Mouse (Mus musculus) retina, postnatal 7 days (tissue): Measurements from ENCODE around the gene Klf11.

Experiments
- DNase-seq: peaks from one replicate; pipeline ENCODE4 v3.0.0-alpha.2; 2012; ENCODE audit warnings: low read depth, low spot score

Klf11 gene

DNA sequence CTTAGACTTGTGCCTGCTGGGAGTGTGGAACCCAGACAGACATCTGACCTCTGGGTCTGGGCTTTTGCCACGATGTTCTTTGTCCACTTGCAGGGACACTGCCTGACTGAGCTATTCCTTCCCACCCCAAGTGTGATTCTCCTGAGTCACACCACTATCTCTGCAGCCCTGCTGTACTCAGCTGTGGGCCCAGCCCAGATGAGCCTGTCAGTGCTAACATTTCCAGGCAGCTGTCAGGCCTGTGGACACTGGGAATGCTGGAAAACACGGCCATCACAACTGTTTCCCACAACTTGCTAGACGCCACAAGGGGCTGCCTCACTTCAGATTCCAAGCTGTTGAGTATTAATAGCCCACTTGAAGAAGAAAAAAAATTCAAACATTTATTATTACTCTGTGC lies 51.9 kb downstream of the Klf11 start:
- no peak for DNase-seq

DNA sequence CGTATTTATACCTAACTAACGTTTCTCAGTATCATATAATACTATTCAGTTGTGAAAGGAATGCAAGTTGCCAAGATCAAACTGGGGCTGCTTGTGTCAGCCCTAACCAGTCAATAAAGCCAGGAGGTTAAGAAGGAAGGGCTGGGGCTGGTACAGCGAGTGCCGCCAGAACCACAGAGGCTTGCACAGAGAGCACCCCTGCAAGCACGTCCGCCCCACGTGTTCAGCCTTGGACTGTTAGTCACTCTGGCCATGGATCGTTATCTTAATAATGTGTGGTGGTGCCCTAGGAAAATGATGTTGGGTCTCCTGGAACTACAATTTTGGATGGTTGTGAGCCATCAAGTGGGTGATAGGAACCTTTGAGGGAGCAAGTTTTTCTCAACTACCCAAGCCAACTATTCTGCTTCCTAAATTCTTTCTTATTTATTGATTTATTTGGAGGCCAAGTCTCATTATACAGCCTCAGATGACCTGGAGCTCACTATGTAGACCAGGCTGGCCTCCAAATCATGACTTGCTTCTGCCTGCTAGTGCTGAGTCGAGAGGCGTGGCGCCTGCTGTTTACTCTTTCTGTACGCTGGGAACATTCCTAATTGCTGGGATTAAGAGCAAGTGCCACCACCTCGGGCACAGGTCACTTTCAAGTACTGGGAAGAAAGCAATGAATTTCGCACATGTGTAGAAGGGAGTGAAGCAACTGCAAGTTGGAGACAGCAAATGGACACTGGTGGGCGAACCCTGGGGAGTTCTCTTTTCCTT lies 54.6 kb downstream of the Klf11 start:
- no peak for DNase-seq

DNA sequence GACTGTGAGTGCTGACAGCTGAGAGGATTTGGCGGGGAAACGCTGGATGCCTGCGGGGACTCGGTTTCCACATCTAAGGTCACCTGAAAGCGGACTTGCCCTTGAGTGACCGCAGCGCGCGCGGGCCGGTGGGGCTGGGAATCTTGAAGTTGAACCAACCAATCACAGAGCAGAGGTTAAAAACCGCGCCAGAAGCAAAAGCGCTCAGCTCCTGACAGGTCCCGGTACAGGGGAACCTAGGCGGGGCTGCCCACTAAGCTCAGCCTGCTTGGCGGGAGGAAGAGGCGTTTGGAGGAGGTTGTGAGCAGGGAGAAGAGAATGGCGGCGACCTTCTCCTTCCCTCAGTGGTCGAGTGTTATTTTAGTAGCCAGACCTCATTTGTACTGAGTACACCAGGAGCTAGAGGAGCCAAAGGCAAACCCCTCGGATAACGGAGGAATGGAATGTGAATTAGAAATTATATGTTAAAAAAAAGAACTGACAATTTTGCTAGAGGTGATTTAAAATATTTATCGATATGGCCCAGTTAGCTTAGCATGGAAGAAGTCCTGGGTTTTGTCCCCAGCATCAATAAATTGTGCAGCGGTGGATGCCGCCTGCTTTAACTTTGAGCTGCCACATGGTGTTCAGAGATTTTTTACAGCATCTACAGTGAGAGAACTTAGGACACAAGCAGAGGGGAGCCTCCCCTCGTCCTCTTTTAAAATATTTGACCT lies 55.8 kb downstream of the Klf11 start:
- DNase-seq = no peak

GRCm38 (mm10) chr12:24707480-24707802 lies 56.4 kb downstream of the Klf11 start:
- no peak for DNase-seq

GRCm38 (mm10) chr12:24707954-24708823 lies 57.1 kb downstream of the Klf11 start, which contains the start of gene Rrm2:
Rrm2 (plus strand) TSS chr12:24708241.
- peak; percentile 88 for DNase-seq

DNA sequence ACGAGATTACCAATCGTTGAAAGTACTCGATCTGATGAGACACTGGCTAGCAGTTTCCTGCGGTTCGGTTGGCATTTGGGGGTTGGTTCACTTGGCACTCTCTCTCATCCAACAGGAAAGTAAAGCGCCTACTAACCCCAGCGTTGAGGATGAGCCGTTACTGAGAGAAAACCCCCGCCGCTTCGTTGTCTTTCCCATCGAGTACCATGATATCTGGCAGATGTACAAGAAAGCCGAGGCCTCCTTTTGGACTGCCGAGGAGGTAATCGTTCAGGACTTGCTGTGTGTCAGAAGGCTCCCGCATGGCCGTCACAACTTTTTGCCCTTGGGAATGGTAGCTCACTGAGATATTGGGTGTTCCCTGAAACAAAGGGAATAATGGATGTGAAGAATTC lies 57.7 kb downstream of the Klf11 start:
- no peak for DNase-seq

DNA sequence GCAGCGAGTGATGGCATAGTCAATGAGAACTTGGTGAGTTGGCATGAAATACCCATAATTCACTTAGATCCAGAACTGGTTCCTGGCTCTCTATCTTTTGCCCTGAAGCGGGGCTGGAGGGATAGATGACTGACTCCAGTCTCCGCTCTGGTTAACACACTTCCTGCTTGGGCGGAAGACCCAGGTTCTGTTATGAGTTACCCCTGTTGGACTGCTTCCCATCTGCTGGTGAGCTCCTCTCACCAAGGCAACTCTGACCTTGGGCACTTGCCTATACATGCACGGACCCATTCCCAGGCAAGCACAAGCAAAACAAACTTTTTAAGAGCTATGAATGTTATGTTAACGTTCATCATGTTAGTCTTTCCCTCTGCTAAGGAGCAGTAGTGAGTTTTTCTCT lies 58.3 kb downstream of the Klf11 start:
- no peak for DNase-seq

DNA sequence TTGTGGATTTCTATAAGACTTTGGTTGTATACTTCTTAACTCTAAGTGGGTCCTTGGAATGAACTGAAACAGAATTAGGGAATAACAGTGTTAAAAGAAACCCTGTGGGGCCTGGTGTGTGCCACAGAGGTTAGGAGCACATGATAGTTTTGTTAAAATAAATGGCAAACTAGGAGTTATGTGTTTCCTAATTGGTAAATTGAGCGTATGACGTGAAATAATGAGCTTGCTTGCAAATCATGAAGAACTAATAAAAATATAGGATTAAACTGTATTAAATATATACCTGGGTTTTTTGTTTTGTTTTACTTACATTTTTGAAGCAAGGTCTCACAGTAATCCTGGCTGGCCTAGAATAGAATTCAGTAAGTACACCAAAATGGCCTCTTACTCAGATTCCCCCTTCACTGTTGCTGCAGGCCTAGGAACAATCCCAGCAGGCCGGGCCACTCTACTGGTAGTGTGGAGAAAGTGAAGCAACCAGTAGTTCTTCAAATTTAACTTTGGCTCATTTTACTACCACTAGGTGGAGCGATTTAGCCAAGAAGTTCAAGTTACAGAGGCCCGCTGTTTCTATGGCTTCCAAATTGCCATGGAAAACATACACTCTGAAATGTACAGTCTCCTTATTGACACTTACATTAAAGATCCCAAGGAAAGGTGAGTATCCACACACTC lies 58.9 kb downstream of the Klf11 start:
- DNase-seq = peak; percentile 47

DNA sequence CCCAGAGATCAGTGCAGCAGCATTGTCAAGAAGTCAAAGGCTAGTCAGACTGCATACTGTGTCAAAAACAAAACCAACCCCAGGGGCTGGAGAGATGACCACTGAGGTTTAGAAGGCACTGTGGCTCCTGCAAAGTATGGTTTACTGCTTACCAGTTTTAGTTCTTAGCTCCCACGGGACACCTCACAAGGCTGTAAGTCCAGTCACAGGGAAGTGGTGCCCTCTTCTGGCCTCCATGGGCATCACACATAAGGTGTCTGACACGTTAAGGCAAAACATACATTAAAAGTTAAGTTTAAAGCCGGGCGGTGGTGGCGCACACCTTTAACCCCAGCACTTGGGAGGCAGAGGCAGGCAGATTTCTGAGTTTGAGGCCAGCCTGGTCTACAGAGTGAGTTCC lies 59.6 kb downstream of the Klf11 start:
- no peak for DNase-seq
